8 mouse cellular contexts compared by ENCODE assay signal in the genomic region with DNA sequence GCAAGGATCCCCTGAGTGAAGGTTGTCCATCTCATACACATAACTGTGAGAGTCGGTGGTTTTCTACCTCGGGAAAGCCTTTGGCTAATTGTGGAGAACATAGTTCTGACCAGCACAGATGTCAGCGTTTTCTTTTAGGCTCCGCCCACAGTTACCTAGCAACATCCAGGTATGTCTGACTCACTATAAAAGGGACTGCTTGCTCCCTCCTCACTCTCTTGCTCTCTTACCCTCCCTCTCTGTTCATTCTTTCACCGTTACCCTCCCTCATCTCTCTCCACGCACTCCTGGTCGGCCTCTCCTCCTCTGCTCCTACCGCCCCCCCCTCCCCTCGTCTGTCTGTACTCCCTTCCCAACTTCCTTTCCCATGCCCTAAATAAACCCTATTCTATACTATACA. TPM values are rescaled to one million over a fixed set of nuclear protein-coding genes. Genes with fewer than 3 reads are reported as not detected.
A peak's percentile ranks its signal among the peaks of the same experiment; 100 is the strongest.
DNase-seq lines count a peak whose midpoint lies in the region; ATAC-seq lines count a peak whose summit lies in the region.

No protein-coding gene starts in this region.

- H3K9me3 ChIP-seq in limb, embryonic 11.5 days (ENCODE audit: control insufficient read depth, low read length): no peaks in the 10 kb centered on the region
- no peaks in the 10 kb centered on the region for H3K9me3 ChIP-seq in limb, embryonic 10.5 days (replicated peaks)
- no peaks in the 10 kb centered on the region for H3K9me3 ChIP-seq in embryonic facial prominence, embryonic 14.5 days (ENCODE audit: control insufficient read depth, low read length)
- no peaks in the 10 kb centered on the region for H3K9me3 ChIP-seq in kidney, embryonic 14.5 days (ENCODE audit: control insufficient read depth, low read length)
- no peaks in the 10 kb centered on the region for H3K9me3 ChIP-seq in midbrain, embryonic 16.5 days (replicated peaks; ENCODE audit: control insufficient read depth, low read length, poor library complexity, severe bottlenecking)
- H3K9me3 ChIP-seq in heart, embryonic 12.5 days (replicated peaks): no peaks in the 10 kb centered on the region

- 35% methylated on average over 9 of the region's 9 CpGs for WGBS in limb, embryonic 11.5 days
- 45% methylated on average over 9 of the region's 9 CpGs for WGBS in limb, embryonic 10.5 days
- 28% methylated on average over 9 of the region's 9 CpGs for WGBS in embryonic facial prominence, embryonic 14.5 days
- WGBS in kidney, embryonic 14.5 days: 35% methylated on average over 9 of the region's 9 CpGs
- WGBS in midbrain, embryonic 16.5 days: 19% methylated on average over 9 of the region's 9 CpGs
- 33% methylated on average over 9 of the region's 9 CpGs for WGBS in heart, embryonic 12.5 days

- H3K4me2 ChIP-seq in limb, embryonic 11.5 days (ENCODE audit: low read depth, severe bottlenecking): no peak overlapping the region
- H3K4me2 ChIP-seq in embryonic facial prominence, embryonic 14.5 days (ENCODE audit: low read depth, low read length): no peak overlapping the region
- no peak overlapping the region for H3K4me2 ChIP-seq in kidney, embryonic 14.5 days (replicated peaks; ENCODE audit: low read depth, low read length)
- H3K4me2 ChIP-seq in midbrain, embryonic 16.5 days (ENCODE audit: low read length): no peak overlapping the region
- no peak overlapping the region for H3K4me2 ChIP-seq in heart, embryonic 12.5 days

- H3K9ac ChIP-seq in limb, embryonic 11.5 days (ENCODE audit: low read length): no peak overlapping the region
- no peak overlapping the region for H3K9ac ChIP-seq in embryonic facial prominence, embryonic 14.5 days (ENCODE audit: low read depth, low read length)
- H3K9ac ChIP-seq in kidney, embryonic 14.5 days (ENCODE audit: low read depth, low read length): no peak overlapping the region
- no peak overlapping the region for H3K9ac ChIP-seq in midbrain, embryonic 16.5 days (ENCODE audit: low read depth, low read length)
- H3K9ac ChIP-seq in heart, embryonic 12.5 days: no peak overlapping the region

- no peak overlapping the region for H3K27ac ChIP-seq in limb, embryonic 11.5 days (replicated peaks; ENCODE audit: low read depth, low read length)
- no peak overlapping the region for H3K27ac ChIP-seq in limb, embryonic 10.5 days
- no peak overlapping the region for H3K27ac ChIP-seq in embryonic facial prominence, embryonic 14.5 days (replicated peaks; ENCODE audit: low read depth, low read length)
- no peak overlapping the region for H3K27ac ChIP-seq in kidney, embryonic 14.5 days (ENCODE audit: low read depth, low read length)
- no peak overlapping the region for H3K27ac ChIP-seq in midbrain, embryonic 16.5 days (ENCODE audit: low read length)
- H3K27ac ChIP-seq in heart, embryonic 12.5 days (ENCODE audit: poor library complexity, severe bottlenecking): no peak overlapping the region

- no peaks in the 10 kb centered on the region for H3K4me1 ChIP-seq in limb, embryonic 11.5 days (ENCODE audit: control insufficient read depth, insufficient read depth, low read length)
- peaks cover 25% of the 10 kb centered on the region for H3K4me1 ChIP-seq in limb, embryonic 10.5 days
- no peaks in the 10 kb centered on the region; the same call in 1 of the 2 replicates for H3K4me1 ChIP-seq in embryonic facial prominence, embryonic 14.5 days (ENCODE audit: control insufficient read depth, insufficient read depth, low read length)
- H3K4me1 ChIP-seq in kidney, embryonic 14.5 days (ENCODE audit: control insufficient read depth, insufficient read depth, low read length): no peaks in the 10 kb centered on the region
- no peaks in the 10 kb centered on the region for H3K4me1 ChIP-seq in midbrain, embryonic 16.5 days (ENCODE audit: control insufficient read depth, insufficient read depth, low read length)
- peaks cover 9% of the 10 kb centered on the region for H3K4me1 ChIP-seq in heart, embryonic 12.5 days (replicated peaks)

- no peaks in the 10 kb centered on the region for H3K36me3 ChIP-seq in limb, embryonic 11.5 days (ENCODE audit: control insufficient read depth, insufficient read depth, low read length)
- no peaks in the 10 kb centered on the region for H3K36me3 ChIP-seq in limb, embryonic 10.5 days
- no peaks in the 10 kb centered on the region for H3K36me3 ChIP-seq in embryonic facial prominence, embryonic 14.5 days (ENCODE audit: control insufficient read depth, insufficient read depth, low read length)
- no peaks in the 10 kb centered on the region for H3K36me3 ChIP-seq in kidney, embryonic 14.5 days (ENCODE audit: control insufficient read depth, insufficient read depth, low read length)
- no peaks in the 10 kb centered on the region for H3K36me3 ChIP-seq in midbrain, embryonic 16.5 days (ENCODE audit: control insufficient read depth, insufficient read depth, low read length)
- no peaks in the 10 kb centered on the region for H3K36me3 ChIP-seq in heart, embryonic 12.5 days

- no peak for DNase-seq in limb, embryonic 11.5 days (ENCODE audit: low spot score)
- DNase-seq in limb, embryonic 10.5 days (ENCODE audit: low spot score): no peak
- DNase-seq in embryonic facial prominence, embryonic 14.5 days (ENCODE audit: low spot score): no peak
- DNase-seq in adrenal gland, postnatal 4 days (ENCODE audit: low spot score in 2 of 2): no peak
- DNase-seq in adrenal gland, postnatal 36 days: no peak

- no peaks in the 10 kb centered on the region for H3K27me3 ChIP-seq in limb, embryonic 11.5 days (ENCODE audit: control insufficient read depth, insufficient read depth, low read length)
- H3K27me3 ChIP-seq in limb, embryonic 10.5 days (ENCODE audit: low read depth, poor library complexity, severe bottlenecking): no peaks in the 10 kb centered on the region
- no peaks in the 10 kb centered on the region for H3K27me3 ChIP-seq in embryonic facial prominence, embryonic 14.5 days (replicated peaks; ENCODE audit: control insufficient read depth, insufficient read depth, low read length)
- H3K27me3 ChIP-seq in kidney, embryonic 14.5 days (ENCODE audit: control insufficient read depth, insufficient read depth, low read length): no peaks in the 10 kb centered on the region
- H3K27me3 ChIP-seq in midbrain, embryonic 16.5 days (ENCODE audit: control insufficient read depth, insufficient read depth, low read depth, low read length): no peaks in the 10 kb centered on the region
- 0 out of 2 replicates have a peak, but pooled peaks cover 3% of the 10 kb centered on the region for H3K27me3 ChIP-seq in heart, embryonic 12.5 days (replicated peaks)

- H3K4me3 ChIP-seq in limb, embryonic 11.5 days (ENCODE audit: low read depth, low read length): no peak overlapping the region
- no peak overlapping the region for H3K4me3 ChIP-seq in limb, embryonic 10.5 days
- H3K4me3 ChIP-seq in embryonic facial prominence, embryonic 14.5 days (ENCODE audit: low read depth, low read length): no peak overlapping the region
- no peak overlapping the region for H3K4me3 ChIP-seq in kidney, embryonic 14.5 days (ENCODE audit: low read length)
- no peak overlapping the region for H3K4me3 ChIP-seq in midbrain, embryonic 16.5 days (ENCODE audit: low read depth, low read length)
- H3K4me3 ChIP-seq in heart, embryonic 12.5 days: no peak overlapping the region

- ATAC-seq in limb, embryonic 11.5 days (ENCODE audit: insufficient number of reproducible peaks, low FRiP score, low TSS enrichment, low read depth): 0 out of 2 replicates have a peak, but pooled peaks have one; percentile 49
- peak; percentile 9; the same call in 1 of the 2 replicates for ATAC-seq in embryonic facial prominence, embryonic 14.5 days (ENCODE audit: low read depth)
- ATAC-seq in kidney, embryonic 14.5 days (ENCODE audit: low FRiP score, low TSS enrichment): peak; percentile 58
- peak; percentile 69 for ATAC-seq in midbrain, embryonic 16.5 days
- ATAC-seq in heart, embryonic 12.5 days (ENCODE audit: insufficient number of reproducible peaks, low FRiP score): no peak

RNA-seq across cellular contexts. Expression of a gene that starts 11.5 kb away (rescaled TPM):
- polyA plus RNA-seq in limb, embryonic 11.5 days (2014; fragmentation: Nextera tagmentation; extraction: Ambion mirVana): 0.17 and 0.23 TPM in 2 replicates
- 0.11 TPM in 1 of 2 replicates, not detected in the other for polyA plus RNA-seq in limb, embryonic 10.5 days (2016; fragmentation: Nextera tagmentation; extraction: Ambion mirVana)
- polyA plus RNA-seq in embryonic facial prominence, embryonic 14.5 days (2014; fragmentation: Nextera tagmentation; extraction: Ambion mirVana): 0.19 and 0.42 TPM in 2 replicates
- 0.70 and 1.0 TPM in 2 replicates for polyA plus RNA-seq in kidney, embryonic 14.5 days (2014; fragmentation: Nextera tagmentation; extraction: Ambion mirVana)
- polyA plus RNA-seq in midbrain, embryonic 16.5 days (2015; fragmentation: Nextera tagmentation; extraction: Ambion mirVana): 0.11 TPM in 1 of 2 replicates, not detected in the other
- 0.05 and 0.06 TPM in 2 replicates for polyA plus RNA-seq in heart, embryonic 12.5 days (2016; fragmentation: Nextera tagmentation; extraction: Ambion mirVana)
- total RNA-seq in adrenal gland, postnatal 4 days (2021): 10 to 100 TPM; 10.1 to 10.2 TPM
- 10 to 100 TPM in 1 of 2 experiments, 1 to 10 TPM in 1; 9.8 to 15.0 TPM for total RNA-seq in adrenal gland, postnatal 36 days (2021)

RNA-seq across cellular contexts. Expression of a gene that starts 51.6 kb away (rescaled TPM):
- 451 and 453 TPM in 2 replicates for polyA plus RNA-seq in limb, embryonic 11.5 days (2014; fragmentation: Nextera tagmentation; extraction: Ambion mirVana)
- polyA plus RNA-seq in limb, embryonic 10.5 days (2016; fragmentation: Nextera tagmentation; extraction: Ambion mirVana): 399 and 437 TPM in 2 replicates
- 367 and 373 TPM in 2 replicates for polyA plus RNA-seq in embryonic facial prominence, embryonic 14.5 days (2014; fragmentation: Nextera tagmentation; extraction: Ambion mirVana)
- 493 and 617 TPM in 2 replicates for polyA plus RNA-seq in kidney, embryonic 14.5 days (2014; fragmentation: Nextera tagmentation; extraction: Ambion mirVana)
- polyA plus RNA-seq in midbrain, embryonic 16.5 days (2015; fragmentation: Nextera tagmentation; extraction: Ambion mirVana): 289 and 307 TPM in 2 replicates
- 305 TPM in 2 replicates for polyA plus RNA-seq in heart, embryonic 12.5 days (2016; fragmentation: Nextera tagmentation; extraction: Ambion mirVana)
- total RNA-seq in adrenal gland, postnatal 4 days (2021): 100 to 1,000 TPM; 263 to 266 TPM
- total RNA-seq in adrenal gland, postnatal 36 days (2021): 100 to 1,000 TPM; 327 to 337 TPM
